Mouse (Mus musculus): ENCODE data around the gene Lsm10.

- no peak for TF ChIP-seq CTCF (IDR thresholded peaks at IDR 0.05; ENCODE audit: control insufficient read depth, insufficient read depth, insufficient replicate concordance, low read depth, low read length)
- no peak for TF ChIP-seq POLR2A (IDR thresholded peaks at IDR 0.05; ENCODE audit: control insufficient read depth, low read depth, low read length)
Measured at GRCm38 (mm10) chr4:126097711-126098253, 1.4 kb downstream of the Lsm10 start.
